Mouse (Mus musculus): ENCODE data around the gene Lcor.

Gene Lcor

DNA sequence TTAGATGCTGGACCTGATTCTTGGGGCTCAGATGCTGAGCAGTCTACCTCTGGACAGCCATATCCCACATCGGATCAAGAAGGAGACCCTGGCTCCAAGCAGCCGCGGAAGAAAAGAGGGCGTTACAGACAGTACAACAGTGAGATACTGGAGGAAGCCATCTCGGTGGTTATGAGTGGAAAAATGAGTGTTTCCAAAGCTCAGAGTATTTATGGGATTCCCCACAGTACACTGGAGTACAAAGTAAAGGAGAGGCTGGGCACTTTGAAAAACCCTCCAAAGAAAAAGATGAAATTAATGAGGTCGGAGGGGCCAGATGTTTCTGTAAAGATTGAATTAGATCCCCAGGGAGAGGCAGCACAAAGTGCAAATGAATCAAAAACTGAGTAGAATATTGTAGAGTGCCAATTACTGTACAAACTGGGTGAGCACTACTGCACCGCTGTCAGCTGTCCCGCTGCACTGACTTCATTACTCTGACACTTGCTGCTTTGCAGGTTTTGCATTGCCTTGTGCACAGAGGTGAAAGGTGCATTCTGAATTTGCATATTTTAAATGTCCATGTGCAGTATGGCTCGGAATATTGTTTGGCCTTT lies 76.6 kb downstream of the Lcor start:
- DNase-seq (ENCODE audit: extremely low spot score, low read depth, low spot score), result no peak

DNA sequence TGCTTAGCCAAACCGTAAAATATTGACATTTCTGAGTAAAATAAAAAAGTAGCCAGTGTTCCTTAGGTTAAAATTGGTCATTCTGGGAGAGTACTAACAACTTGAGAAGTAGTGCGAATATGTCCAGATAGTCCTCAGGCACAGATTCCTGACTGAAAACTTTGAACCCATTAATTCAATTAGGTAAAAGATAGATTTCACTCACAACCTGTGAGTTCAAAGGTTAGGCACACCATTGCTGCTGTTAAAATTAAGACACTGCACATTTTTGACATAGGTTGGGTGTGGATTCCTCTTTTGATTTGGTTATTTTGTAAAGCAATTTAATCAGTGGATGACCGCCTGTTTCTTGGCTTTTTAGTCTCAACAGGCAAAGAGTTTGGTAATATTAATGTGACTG lies 78.4 kb downstream of the Lcor start:
- DNase-seq (ENCODE audit: extremely low spot score, low read depth, low spot score), result no peak

DNA sequence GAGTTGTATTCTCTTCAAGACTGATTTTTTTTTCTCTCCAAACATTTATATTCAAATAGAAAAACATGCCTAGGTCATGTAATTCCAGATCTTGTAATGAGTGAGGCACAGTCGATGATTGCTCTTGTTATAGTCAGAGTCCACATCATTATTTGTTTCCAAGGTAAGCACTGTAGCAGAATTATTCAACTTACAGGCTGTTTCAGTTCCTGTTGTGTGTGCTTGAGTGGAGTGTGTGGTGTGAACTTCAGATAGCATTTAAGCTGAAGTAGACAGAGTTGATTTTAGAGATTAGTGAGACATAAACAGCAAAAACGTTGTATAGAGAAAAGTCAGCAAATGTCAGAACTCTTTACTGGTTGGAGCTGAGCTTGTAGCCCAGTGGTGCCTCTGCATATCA lies 86.4 kb downstream of the Lcor start:
- no peak for DNase-seq (ENCODE audit: extremely low spot score, low read depth, low spot score)

DNA sequence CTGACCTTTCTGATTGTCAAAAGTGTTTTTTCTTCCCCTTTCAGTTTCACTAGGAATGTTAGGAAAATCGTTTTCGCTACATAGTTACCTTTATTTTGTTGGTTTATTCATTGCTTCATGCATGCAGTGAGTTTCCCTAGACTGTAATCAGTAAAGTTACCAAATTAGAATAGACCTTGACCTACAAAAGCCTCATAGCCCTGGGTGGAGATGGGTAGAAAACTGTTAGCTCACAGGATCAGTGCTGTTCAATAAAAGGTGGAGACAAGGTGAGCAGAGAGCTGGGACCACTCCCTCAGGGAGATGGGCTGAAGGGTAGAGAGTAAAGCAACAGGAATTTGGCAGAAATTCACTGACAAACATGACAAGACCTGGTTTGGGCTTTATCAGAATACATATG lies 91.3 kb downstream of the Lcor start:
- DNase-seq (ENCODE audit: extremely low spot score, low read depth, low spot score), result no peak

DNA sequence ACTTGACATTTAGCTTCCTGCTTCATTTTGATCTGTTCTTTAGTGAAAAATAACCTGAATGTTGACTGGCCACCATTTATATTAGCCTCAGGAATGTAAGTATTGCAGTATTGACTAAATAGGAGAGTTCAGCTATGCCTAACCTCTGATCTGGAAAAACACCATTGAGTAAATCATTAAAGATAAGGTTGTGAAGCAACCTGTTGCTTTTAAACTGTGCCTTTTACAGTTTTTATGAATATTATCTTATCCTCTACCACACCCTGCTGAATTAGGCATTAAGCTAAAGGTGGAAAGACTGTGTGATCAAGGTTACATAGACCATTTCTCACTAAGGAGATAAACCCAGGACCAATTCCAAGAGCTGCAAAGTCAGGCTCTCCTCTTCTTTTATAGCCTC lies 95.1 kb downstream of the Lcor start:
- no peak for DNase-seq (ENCODE audit: extremely low spot score, low read depth, low spot score)

DNA sequence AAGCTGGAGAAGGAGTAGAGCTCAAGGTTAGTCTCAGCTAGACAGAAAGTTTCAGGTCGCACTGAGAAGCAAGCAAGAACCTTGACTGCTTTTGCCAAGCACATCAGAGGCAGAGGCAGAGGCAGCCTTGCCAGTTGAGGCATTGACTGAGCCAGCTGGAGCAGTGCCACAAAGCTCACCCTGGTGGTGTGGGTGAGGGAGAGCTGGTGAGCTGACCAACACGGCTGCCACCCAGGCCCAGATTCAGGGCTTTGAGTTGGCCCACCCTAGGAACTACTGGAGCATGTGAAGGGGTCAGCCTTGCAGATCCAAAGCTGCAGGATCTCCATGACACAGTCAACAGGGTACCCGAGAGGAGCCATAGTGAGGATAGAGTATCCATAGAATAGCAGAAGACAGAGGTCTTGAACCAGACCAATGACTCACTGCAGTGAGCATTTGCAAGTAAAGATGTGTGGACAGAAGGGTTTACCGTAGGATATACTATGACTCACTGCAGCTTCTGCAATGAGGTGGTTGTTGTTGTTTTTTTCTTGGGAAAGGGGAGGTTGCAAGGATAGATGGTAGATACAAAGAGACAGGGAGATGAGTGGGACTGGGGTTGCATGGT lies 97.0 kb downstream of the Lcor start:
- no peak for DNase-seq (ENCODE audit: extremely low spot score, low read depth, low spot score)

DNA sequence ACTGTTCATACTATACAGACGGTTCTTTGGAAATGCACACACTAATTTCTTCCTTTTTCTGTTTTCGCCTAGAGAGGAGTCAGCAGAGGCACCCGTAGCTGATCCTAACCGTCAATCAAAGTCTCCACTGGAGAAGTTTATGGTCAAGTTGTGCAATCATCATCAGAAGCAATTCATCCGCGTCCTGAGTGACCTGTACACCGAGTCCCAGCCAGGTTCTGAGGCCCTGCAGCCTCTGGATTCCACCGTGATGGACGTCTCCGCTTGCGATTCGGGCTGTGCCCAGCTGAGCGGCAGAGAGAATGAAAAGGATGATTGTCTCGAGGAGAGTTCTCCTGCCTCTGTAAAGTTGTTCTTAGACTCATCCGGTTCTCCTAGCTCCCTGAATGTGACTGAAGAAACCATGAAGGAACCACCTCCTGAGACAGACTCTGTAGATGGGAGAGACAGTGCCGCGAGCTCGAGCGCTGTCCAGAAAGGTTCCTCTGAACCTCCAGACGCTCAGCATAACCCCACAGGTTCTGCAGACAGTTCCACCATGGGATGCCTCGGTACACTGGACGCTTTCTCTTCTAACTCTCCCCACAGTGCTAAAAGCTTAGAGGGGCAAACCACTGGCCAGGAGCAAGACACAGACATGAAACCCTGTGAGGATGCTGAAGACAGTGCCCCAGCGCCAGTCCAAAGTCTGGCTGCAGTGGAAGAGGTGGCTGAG lies 99.4 kb downstream of the Lcor start, which contains the start of gene Gm340:
Gm340 (plus strand) TSS at position 665 of the 715 bp plus-strand sequence.
- DNase-seq (ENCODE audit: extremely low spot score, low read depth, low spot score), result no peak

DNA sequence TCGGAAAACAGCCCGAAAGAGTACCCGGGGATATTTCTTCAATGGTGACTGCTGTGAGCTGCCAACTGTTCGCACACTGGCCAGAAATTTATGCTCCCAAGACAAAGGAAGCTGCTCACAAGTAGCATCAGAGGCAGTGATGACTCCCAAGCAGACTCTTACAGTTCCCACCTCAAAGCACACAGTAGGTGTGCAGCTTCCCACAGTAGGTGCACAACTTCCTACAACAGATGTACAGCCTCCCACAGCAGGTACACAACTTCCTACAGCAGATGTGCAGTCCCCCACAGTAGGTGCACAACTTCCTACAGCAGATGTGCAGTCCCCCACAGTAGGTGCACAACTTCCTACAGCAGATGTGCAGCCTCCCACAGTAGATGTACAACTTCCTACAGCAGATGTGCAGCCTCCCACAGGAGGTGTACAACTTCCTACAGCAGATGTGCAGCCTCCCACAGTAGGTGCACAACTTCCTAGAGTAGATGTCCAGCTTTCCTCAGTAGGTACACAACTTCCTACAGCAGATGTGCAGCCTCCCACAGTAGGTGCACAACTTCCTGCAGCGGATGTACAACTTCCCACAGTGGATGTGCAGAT lies 100.6 kb downstream of the Lcor start:
- DNase-seq (ENCODE audit: extremely low spot score, low read depth, low spot score), result no peak

DNA sequence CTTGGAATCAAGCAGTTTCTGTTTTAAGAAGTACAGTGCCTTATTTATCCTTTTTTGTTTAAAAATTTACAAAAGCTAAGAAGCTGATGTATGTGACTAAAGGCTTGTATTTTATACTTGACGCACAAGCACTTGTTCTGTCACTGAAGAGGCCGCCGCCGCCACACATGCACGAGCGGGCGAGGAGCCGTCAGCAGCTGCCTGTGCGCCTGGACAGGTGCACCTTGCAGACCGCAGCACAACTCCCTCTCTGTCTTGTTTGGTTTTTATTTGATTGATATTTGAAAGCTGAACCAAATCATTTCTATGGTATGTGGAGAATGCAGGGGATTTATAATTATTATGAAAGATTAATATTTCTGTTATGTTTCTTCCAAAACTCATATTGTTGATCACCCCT lies 104.3 kb downstream of the Lcor start:
- no peak for DNase-seq (ENCODE audit: extremely low spot score, low read depth, low spot score)

DNA sequence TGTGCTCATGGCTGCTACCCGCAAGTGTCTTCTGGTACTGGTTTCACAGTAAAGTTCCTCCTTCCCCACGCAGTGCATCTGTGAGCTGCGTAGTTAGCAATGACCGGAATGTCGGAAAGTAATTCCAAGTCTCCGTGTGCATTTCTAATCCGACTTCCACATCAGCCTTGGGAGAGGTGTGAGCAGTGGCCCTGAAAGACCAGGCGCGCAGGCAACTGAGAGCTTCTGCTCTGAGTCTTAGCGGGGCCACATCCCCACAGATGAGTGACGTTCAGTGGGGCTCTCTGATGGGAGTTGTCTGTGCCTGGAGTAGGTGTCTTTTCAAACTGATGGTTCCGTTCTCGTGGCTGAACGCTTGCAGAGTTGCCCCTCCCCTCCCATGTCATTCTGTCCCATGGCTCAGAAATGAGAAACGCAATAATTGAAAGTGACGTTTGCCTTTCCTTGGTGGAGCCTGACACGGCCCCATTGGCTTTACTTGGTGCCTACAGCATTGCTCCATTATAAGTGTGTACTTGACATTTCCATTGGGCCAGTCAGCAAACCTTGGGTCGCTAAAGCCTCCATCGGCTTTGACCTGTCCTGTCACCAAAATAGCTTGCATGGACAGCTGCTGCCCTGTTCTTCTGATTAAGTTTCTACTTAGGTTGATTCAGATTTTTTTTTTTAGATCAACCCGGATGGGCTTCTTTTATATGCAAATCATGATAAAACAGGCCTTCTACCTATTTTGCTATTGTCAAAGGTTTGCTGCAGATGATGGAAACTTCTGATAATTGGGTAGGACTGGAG lies 105.2 kb downstream of the Lcor start:
- DNase-seq (ENCODE audit: extremely low spot score, low read depth, low spot score), result no peak

DNA sequence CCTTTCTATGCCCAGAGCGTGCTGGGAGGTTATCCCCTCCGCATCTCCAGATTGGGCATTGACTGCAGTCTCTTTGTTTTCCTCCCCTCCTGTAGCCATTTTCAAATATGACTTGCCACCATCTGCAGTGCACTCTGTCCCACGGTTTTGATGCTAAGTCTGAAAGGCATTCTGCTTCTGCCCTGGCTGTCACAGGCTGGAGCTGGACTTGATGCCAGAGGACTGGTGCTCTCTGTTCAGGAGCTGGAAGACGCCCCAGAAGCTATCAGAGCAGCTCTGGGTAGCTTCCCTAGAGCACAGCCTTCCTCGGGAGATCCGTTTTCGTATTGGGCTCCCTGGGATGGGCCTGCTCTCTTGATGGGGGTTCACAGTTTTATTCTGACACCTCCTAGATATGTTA lies 106.6 kb downstream of the Lcor start:
- no peak for DNase-seq (ENCODE audit: extremely low spot score, low read depth, low spot score)

DNA sequence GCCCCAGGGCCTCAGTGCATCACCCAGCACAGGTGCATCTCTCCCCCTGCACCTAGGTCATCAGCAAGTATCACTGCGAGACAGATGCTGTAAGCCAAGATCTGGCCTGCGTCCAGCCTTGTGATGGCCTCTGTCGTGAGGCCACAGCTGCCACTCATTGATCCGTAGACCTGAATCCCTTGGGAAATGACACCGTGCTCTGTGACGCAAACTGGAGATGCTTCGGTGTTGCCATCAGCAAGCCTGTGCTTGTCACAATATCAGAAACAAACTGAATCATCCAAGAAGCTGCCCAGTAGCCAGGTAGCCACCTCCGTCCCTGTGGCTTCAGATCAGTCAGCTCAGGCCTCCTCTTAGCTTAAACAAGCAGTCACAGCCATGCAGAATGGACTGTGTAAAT lies 107.2 kb downstream of the Lcor start:
- DNase-seq (ENCODE audit: extremely low spot score, low read depth, low spot score), result no peak

DNA sequence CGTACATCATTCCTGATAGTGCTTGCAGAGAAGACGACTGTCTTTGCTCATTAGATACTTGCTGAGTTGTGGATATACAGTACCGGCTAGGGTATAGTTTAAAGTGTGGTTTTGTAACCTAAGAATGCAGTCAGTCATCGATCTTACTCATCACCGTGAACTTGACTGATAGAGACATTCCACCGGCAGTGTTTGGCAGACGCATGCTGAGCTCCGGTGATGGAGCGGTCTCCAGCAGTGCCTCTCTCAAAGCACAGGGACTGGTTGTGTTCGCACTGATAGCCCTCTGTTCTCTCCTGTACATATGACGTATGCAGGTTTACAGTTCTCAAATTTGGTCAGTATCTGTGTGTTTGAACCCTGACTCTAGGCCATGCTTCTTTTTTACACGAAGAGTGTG lies 109.4 kb downstream of the Lcor start:
- DNase-seq (ENCODE audit: extremely low spot score, low read depth, low spot score), result no peak

DNA sequence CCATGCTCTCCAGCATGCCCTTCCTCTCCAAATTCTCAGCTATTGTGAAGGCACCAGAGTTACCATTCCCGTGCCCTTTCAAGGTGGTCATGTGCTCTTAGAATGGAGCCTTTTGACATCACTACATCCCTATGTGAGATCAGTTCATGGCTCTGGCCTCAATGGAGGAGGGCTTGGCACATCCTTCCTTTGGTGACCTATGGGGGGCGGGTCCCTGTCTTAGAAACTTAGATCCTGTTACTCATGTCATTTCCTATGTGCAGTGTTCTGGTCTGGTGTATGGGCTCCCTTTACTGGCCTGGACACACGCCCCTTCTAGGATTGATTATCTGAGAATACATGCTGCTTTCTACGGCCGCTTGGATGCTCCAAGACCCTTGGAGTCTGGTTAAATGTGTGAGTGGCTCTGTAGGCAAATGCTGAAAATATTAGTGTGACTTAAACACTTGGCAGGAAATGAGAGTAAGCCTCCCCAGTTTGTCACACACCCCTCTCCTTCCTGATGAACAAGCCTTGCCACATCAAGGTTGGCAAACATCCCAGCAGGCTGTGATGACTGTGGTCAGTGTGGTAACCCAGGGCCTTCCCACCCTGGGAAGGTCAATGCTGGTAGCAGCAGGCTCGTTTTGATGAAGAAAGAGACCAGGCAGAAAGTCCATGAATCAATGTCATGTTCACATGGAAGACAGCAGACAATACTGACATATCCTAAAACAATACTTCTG lies 114.9 kb downstream of the Lcor start:
- no peak for DNase-seq (ENCODE audit: extremely low spot score, low read depth, low spot score)

DNA sequence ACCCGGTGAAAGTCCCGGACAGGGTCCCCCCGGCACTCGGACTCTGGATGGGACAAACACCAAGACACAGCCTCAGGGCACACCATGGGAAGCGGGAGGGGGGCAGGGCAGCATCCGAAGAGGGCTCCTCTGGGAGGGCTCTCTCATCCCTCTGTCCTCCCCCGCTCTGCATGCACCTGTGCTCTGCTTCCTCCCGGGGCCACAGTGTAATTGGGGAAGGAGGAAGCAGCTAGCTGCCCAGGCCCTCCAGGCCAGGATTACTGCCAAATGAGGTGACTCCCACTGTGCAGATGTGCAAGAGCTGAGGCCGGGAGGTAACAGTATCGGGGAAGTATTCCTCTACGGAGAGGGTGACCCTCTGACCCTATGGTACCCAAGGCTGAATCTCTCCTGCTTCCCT lies 118.2 kb downstream of the Lcor start:
- DNase-seq (ENCODE audit: extremely low spot score, low read depth, low spot score), result no peak

DNA sequence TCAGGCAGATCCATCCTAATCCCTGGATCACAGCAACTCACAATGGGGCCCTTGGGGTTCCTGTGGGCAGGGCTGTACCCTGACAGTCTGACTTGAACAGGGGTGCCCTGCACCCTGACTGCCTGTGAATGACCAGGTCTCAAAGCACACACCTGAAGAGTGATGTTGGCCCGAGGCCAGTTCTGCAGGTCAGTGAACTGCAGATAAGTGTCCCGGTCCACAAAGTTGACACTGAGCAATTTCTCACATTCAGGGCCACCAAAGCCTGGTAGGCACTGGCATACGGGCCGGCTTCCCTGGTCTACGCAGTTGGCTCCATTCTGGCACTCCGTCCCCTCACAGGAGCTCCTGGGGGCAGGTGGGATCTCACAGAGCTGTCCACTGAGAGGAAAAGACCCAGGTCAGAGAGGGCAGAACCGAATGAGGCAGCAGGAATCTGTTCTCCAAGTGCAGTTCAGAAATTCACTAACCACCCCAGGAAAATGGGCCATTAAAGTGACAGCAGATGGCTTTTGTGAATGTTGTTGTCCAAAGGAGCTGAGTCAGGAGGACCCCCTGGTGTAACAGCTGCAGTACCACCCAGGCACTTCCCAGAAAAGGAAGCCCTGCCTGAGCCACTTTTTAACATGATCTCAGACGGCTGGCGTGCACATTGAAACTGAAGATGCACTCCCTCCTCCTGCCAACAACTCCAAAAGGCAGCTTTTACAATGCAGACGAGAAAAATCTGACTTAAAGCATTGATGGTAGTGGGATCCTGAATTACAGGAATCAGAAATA lies 124.0 kb downstream of the Lcor start:
- no peak for DNase-seq (ENCODE audit: extremely low spot score, low read depth, low spot score)

DNA sequence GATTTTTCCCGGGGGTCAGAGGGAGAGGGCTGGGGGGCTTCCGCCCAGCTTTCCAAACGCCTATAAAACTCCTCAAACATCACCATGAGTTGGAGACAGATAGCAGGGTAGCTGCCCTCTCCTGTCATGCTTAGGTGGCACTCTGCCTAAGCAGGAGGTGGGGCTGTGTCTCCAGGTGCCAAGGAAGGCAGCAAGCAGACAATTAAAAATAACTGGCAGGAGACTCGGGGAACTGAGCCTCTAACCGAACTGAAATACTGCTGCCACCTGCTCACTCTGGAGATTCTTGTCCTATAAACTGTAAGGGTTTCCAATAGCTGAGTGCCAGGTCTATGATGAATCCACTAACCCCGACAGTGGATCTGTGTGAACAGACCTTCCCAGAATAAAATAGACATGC lies 129.2 kb downstream of the Lcor start:
- no peak for DNase-seq (ENCODE audit: extremely low spot score, low read depth, low spot score)

All from hindlimb bud, embryonic 11.5 days (tissue).